Mouse (Mus musculus): Measurements from ENCODE around the gene Adam15. TPM values are rescaled to one million over a fixed set of nuclear protein-coding genes. Genes with fewer than 3 reads are reported as not detected.

The Adam15 gene
- 17.8 and 21.0 TPM in 2 replicates for polyA plus RNA-seq (2014; fragmentation: Nextera tagmentation; extraction: Ambion mirVana)

DNA sequence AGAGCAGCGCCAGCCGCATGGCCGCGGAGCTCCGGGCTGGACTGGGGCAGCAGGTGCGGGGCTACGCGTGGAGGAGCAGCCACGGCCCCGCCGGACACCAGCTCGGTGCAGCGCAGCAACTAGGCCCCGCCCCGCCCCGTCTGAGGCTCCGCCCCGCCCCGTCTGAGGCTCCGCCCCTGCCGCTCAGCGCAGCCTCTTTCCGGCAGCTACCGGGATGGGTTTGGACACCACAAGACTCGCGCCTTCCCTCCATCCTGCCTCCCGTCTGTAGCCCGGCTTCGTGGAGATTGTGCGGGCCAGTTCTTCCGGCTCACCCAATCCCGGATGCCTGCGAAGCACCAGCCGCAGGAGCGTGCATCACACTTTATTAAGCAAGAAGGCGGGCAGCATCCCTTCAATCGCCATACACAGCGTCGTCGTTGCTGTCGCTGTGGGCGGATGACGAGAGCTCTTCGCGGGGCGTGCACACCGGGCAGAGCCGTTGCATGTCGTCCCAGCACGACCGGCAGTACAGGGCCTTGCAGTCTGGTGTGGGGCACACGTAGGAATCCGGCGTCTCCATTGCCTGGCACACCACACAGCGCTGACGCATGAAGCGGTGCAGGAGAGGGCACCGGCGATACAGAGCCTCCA lies at the start of gene Adam15:
Adam15 (minus strand) TSS at position 128 of the 633 bp plus-strand sequence.
- peak; percentile 84 for ATAC-seq (ENCODE audit: insufficient number of reproducible peaks, low FRiP score, low TSS enrichment, low read depth)
- Histone ChIP-seq H3K9me3 (ENCODE audit: control insufficient read depth, low read length) (no peaks in the 10 kb centered on the region), H3K4me3 (ENCODE audit: low read depth, low read length) (peak within 1 kb of the TSS; percentile 48), H3K27ac (replicated peaks; ENCODE audit: low read depth, low read length) (no peak within 1 kb of the TSS), H3K4me2 (ENCODE audit: low read depth, severe bottlenecking) (peak within 1 kb of the TSS; percentile 96), H3K27me3 (ENCODE audit: control insufficient read depth, insufficient read depth, low read length) (0 out of 2 replicates have a peak, but pooled peaks cover 3% of the 10 kb centered on the region), H3K4me1 (ENCODE audit: control insufficient read depth, insufficient read depth, low read length) (peaks cover 11% of the 10 kb centered on the region; the same call in 1 of the 2 replicates), H3K36me3 (ENCODE audit: control insufficient read depth, insufficient read depth, low read length) (peaks cover 5% of the 10 kb centered on the region; the same call in 1 of the 2 replicates), H3K9ac (ENCODE audit: low read length) (peak within 1 kb of the TSS; percentile 61)
- DNase-seq (ENCODE audit: low spot score), result peak; percentile 91
- WGBS, result 1% methylated on average over 59 of the region's 59 CpGs

DNA sequence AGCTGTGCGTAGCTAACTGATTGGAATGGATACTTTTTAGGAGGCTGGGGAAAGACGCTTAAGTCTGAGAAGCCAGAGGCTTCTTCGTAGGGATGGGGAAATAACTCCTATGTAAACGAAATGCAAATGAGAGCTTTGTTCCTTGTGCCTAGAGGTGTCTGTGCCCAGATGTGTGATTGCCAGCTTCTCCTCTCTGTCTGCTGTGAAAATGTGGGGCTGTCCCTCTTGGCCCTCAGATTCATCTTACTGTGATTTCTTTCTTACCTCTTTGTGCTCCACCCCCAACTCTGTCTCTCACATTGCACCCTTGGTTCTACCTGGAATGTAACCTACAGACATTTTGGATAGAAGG lies 46.8 kb upstream of the Adam15 start:
- Histone ChIP-seq H3K9me3 (ENCODE audit: control insufficient read depth, low read length) (no peaks in the 10 kb centered on the region), H3K27me3 (ENCODE audit: control insufficient read depth, insufficient read depth, low read length) (peaks cover 6% of the 10 kb centered on the region; the same call in 1 of the 2 replicates), H3K4me2 (ENCODE audit: low read depth, severe bottlenecking) (peak overlapping the region; percentile 99), H3K4me3 (ENCODE audit: low read depth, low read length) (peak overlapping the region; percentile 55), H3K4me1 (ENCODE audit: control insufficient read depth, insufficient read depth, low read length) (peaks cover 28% of the 10 kb centered on the region), H3K27ac (replicated peaks; ENCODE audit: low read depth, low read length) (no peak overlapping the region), H3K36me3 (ENCODE audit: control insufficient read depth, insufficient read depth, low read length) (no peaks in the 10 kb centered on the region), H3K9ac (ENCODE audit: low read length) (peak overlapping the region; percentile 65)
- DNase-seq (ENCODE audit: low spot score), result peak; percentile 32
- ATAC-seq (ENCODE audit: insufficient number of reproducible peaks, low FRiP score, low TSS enrichment, low read depth), result no peak
- 0% methylated on average over 4 of the region's 4 CpGs for WGBS

DNA sequence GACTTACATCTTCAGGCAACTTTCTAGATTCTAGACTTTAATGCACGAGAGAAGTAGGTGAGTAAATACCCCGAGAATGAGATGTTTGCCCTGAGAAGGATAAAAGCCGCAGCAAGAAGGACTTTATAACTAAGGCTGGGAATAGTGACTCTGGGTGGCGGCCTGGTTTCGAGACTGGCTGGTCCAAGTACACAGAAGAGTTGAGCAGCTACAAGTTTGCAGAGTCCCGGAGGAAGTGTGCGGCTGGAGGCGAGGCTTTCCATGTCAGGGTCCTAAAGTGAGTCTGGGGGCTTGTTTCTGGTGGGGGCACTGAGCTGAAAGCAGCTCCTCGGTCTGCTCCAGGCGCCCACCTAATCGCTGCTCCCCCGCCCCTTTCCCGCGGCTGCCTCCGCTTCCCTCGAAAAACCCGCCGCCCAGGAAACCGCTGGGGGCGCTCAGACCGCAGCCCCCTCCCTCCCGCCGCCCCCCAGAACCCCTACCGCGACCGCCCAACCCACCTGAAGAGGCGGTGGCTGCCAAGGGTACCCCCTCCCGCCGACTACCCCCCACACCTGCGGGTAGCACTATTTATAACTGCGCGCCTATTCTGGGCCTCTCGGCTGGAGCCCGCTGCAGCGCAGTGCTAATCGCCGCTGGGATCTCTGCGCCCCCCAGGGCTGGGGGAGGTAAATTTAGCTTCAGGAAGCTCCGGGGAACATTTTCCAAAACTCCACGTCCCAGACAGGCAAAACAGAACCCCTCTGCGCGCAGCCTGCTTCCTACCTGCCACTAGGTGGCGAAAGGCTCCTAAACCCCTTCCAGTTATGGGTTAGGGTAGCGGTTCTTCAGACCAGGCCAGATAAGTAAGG lies 46.2 kb upstream of the Adam15 start:
- Histone ChIP-seq H3K27ac (replicated peaks; ENCODE audit: low read depth, low read length) (no peak overlapping the region), H3K4me1 (ENCODE audit: control insufficient read depth, insufficient read depth, low read length) (peaks cover 34% of the 10 kb centered on the region), H3K36me3 (ENCODE audit: control insufficient read depth, insufficient read depth, low read length) (no peaks in the 10 kb centered on the region), H3K4me3 (ENCODE audit: low read depth, low read length) (peak overlapping the region; percentile 55), H3K4me2 (ENCODE audit: low read depth, severe bottlenecking) (peak overlapping the region; percentile 99), H3K9ac (ENCODE audit: low read length) (peak overlapping the region; percentile 65), H3K27me3 (ENCODE audit: control insufficient read depth, insufficient read depth, low read length) (peaks cover 6% of the 10 kb centered on the region; the same call in 1 of the 2 replicates), H3K9me3 (ENCODE audit: control insufficient read depth, low read length) (no peaks in the 10 kb centered on the region)
- ATAC-seq (ENCODE audit: insufficient number of reproducible peaks, low FRiP score, low TSS enrichment, low read depth) (no peak), DNase-seq (ENCODE audit: low spot score) (peak; percentile 86)
- under 1% methylated on average over 43 of the region's 44 CpGs for WGBS

DNA sequence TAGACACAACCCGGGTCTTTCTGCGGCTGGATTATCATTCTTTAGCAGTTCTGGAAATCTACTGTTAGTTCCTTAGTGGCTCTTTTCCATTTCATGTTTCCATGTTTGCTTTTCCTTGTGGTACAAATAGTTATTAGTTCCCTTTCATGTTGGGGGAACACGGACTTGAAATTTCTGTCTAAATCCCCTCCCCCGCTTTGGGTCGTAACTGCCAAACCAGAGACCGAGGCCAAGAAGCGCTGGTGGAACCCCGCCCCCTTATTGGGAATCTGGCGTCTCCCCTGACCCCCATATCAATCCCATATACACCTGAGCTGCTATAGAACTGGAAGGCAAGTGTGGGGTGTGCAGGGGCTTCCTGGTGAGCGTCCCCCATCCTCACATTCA lies 45.6 kb upstream of the Adam15 start:
- Histone ChIP-seq H3K36me3 (ENCODE audit: control insufficient read depth, insufficient read depth, low read length) (no peaks in the 10 kb centered on the region), H3K27me3 (ENCODE audit: control insufficient read depth, insufficient read depth, low read length) (peaks cover 6% of the 10 kb centered on the region; the same call in 1 of the 2 replicates), H3K27ac (replicated peaks; ENCODE audit: low read depth, low read length) (no peak overlapping the region), H3K9ac (ENCODE audit: low read length) (no peak overlapping the region), H3K4me1 (ENCODE audit: control insufficient read depth, insufficient read depth, low read length) (peaks cover 35% of the 10 kb centered on the region), H3K4me3 (ENCODE audit: low read depth, low read length) (peak overlapping the region; percentile 55), H3K9me3 (ENCODE audit: control insufficient read depth, low read length) (no peaks in the 10 kb centered on the region), H3K4me2 (ENCODE audit: low read depth, severe bottlenecking) (peak overlapping the region; percentile 99)
- DNase-seq (ENCODE audit: low spot score) (peak; percentile 33), ATAC-seq (ENCODE audit: insufficient number of reproducible peaks, low FRiP score, low TSS enrichment, low read depth) (no peak)
- under 1% methylated on average over 10 of the region's 10 CpGs for whole genome bisulfite sequencing

GRCm38 (mm10) chr3:89394894-89395256 lies 45.1 kb upstream of the Adam15 start:
- peaks cover 6% of the 10 kb centered on the region; the same call in 1 of the 2 replicates for H3K27me3 ChIP-seq (ENCODE audit: control insufficient read depth, insufficient read depth, low read length)
- DNase-seq (ENCODE audit: low spot score) (peak; percentile 85), ATAC-seq (ENCODE audit: insufficient number of reproducible peaks, low FRiP score, low TSS enrichment, low read depth) (no peak)
- H3K36me3 ChIP-seq (ENCODE audit: control insufficient read depth, insufficient read depth, low read length), result no peaks in the 10 kb centered on the region
- H3K9ac ChIP-seq (ENCODE audit: low read length), result no peak overlapping the region
- H3K4me1 ChIP-seq (ENCODE audit: control insufficient read depth, insufficient read depth, low read length), result peaks cover 37% of the 10 kb centered on the region
- WGBS, result under 1% methylated on average over 10 of the region's 12 CpGs
- peak overlapping the region; percentile 99 for H3K4me2 ChIP-seq (ENCODE audit: low read depth, severe bottlenecking)
- H3K9me3 ChIP-seq (ENCODE audit: control insufficient read depth, low read length), result no peaks in the 10 kb centered on the region
- H3K4me3 ChIP-seq (ENCODE audit: low read depth, low read length), result peak overlapping the region; percentile 50
- H3K27ac ChIP-seq (replicated peaks; ENCODE audit: low read depth, low read length), result no peak overlapping the region

- peak within 1 kb of the TSS; percentile 99 for H3K4me2 ChIP-seq (ENCODE audit: low read depth, severe bottlenecking)
- ATAC-seq (ENCODE audit: insufficient number of reproducible peaks, low FRiP score, low TSS enrichment, low read depth) (peak; percentile 42), DNase-seq (ENCODE audit: low spot score) (peak; percentile 74)
- peak within 1 kb of the TSS; percentile 55 for H3K4me3 ChIP-seq (ENCODE audit: low read depth, low read length)
- WGBS, result 1% methylated on average over 38 of the region's 42 CpGs
- H3K9ac ChIP-seq (ENCODE audit: low read length), result peak within 1 kb of the TSS; percentile 50
- no peaks in the 10 kb centered on the region for H3K9me3 ChIP-seq (ENCODE audit: control insufficient read depth, low read length)
- H3K4me1 ChIP-seq (ENCODE audit: control insufficient read depth, insufficient read depth, low read length), result peaks cover 37% of the 10 kb centered on the region
- peaks cover 6% of the 10 kb centered on the region; the same call in 1 of the 2 replicates for H3K27me3 ChIP-seq (ENCODE audit: control insufficient read depth, insufficient read depth, low read length)
- no peaks in the 10 kb centered on the region for H3K36me3 ChIP-seq (ENCODE audit: control insufficient read depth, insufficient read depth, low read length)
- peak within 1 kb of the TSS; percentile 42 for H3K27ac ChIP-seq (replicated peaks; ENCODE audit: low read depth, low read length)
These were observed 44.5 kb upstream of the Adam15 start, which contains the start of gene Zbtb7b for GRCm38 (mm10) chr3:89394006-89394893. Zbtb7b (minus strand) TSS chr3:89394776.

- H3K27ac ChIP-seq (replicated peaks; ENCODE audit: low read depth, low read length), result peak overlapping the region; percentile 42
- H3K9ac ChIP-seq (ENCODE audit: low read length), result peak overlapping the region; percentile 50
- peak overlapping the region; percentile 99 for H3K4me2 ChIP-seq (ENCODE audit: low read depth, severe bottlenecking)
- WGBS, result under 1% methylated on average over 15 of the region's 15 CpGs
- H3K36me3 ChIP-seq (ENCODE audit: control insufficient read depth, insufficient read depth, low read length), result no peaks in the 10 kb centered on the region
- peaks cover 6% of the 10 kb centered on the region; the same call in 1 of the 2 replicates for H3K27me3 ChIP-seq (ENCODE audit: control insufficient read depth, insufficient read depth, low read length)
- no peaks in the 10 kb centered on the region for H3K9me3 ChIP-seq (ENCODE audit: control insufficient read depth, low read length)
- peaks cover 37% of the 10 kb centered on the region for H3K4me1 ChIP-seq (ENCODE audit: control insufficient read depth, insufficient read depth, low read length)
- peak overlapping the region; percentile 50 for H3K4me3 ChIP-seq (ENCODE audit: low read depth, low read length)
- DNase-seq (ENCODE audit: low spot score) (peak; percentile 96), ATAC-seq (ENCODE audit: insufficient number of reproducible peaks, low FRiP score, low TSS enrichment, low read depth) (peak; percentile 91)
These were observed 43.8 kb upstream of the Adam15 start for GRCm38 (mm10) chr3:89393605-89394004.

Measured in limb, embryonic 11.5 days (tissue).